Mouse (Mus musculus): ENCODE data around the gene Taf11.

- no peak for TF ChIP-seq CTCF (IDR thresholded peaks at IDR 0.05; ENCODE audit: extremely low read depth, insufficient read depth, low read length)
- no peak for TF ChIP-seq POLR2A (IDR thresholded peaks at IDR 0.05; ENCODE audit: extremely low read depth, insufficient read depth, low read length)
Measured at GRCm38 (mm10) chr17:27886499-27887210, 23.0 kb downstream of the Taf11 start.
